Mouse (Mus musculus) MEL (cell line): Measurements from ENCODE around the gene Clic1. TPM values are rescaled to one million over a fixed set of nuclear protein-coding genes. Genes with fewer than 3 reads are reported as not detected.

ENCODE experiments used
- DNase-seq: peaks from one replicate; pipeline ENCODE4 v3.0.0; 2011; ENCODE audit warnings: low read depth, low spot score
- H3K27ac ChIP-seq: 2 replicates; pipeline ENCODE4 v1.5.1; 2012; ENCODE audit warnings: low read depth, mild to moderate bottlenecking, control low read depth, low read length, moderate library complexity; ENCODE audit not compliant: control insufficient read depth
- H3K27me3 ChIP-seq, 2 experiments: fragments of 150-350 bp in 1 of 2; sonication (generic) in 1 of 2; 2 replicates each; pipeline ENCODE4 v1.6.1; 2012; ENCODE audit warnings: low read length in 2 of 2, mild to moderate bottlenecking in 2 of 2, improper control_type of control experiment in 1 of 2, moderate library complexity in 1 of 2; ENCODE audit not compliant: insufficient read depth in 2 of 2, control insufficient read depth in 1 of 2
- H3K36me3 ChIP-seq, 2 experiments: 2 replicates each; pipeline ENCODE4 v1.6.1; 2012 to 2014; ENCODE audit warnings: low read length in 2 of 2, improper control_type of control experiment in 1 of 2, inconsistent platforms in 1 of 2, mild to moderate bottlenecking in 1 of 2; ENCODE audit not compliant: insufficient read depth in 2 of 2, control insufficient read depth in 1 of 2
- H3K4me1 ChIP-seq, 2 experiments: fragments of 150-350 bp in 1 of 2; sonication (generic) in 1 of 2; 2 replicates each; pipeline ENCODE4 v1.6.1; 2012; ENCODE audit warnings: low read length in 2 of 2, improper control_type of control experiment in 1 of 2, mild to moderate bottlenecking in 1 of 2; ENCODE audit not compliant: insufficient read depth in 2 of 2, control insufficient read depth in 1 of 2
- H3K4me3 ChIP-seq, 2 experiments: fragments of 150-350 bp in 1 of 2; sonication (generic) in 1 of 2; 2 replicates each; pipeline ENCODE4 v1.5.1; 2012; ENCODE audit warnings: low read depth in 2 of 2, low read length in 2 of 2, mild to moderate bottlenecking in 2 of 2, moderate library complexity in 2 of 2, control low read depth in 1 of 2, improper control_type of control experiment in 1 of 2; ENCODE audit not compliant: control insufficient read depth in 1 of 2, insufficient read depth in 1 of 2
- H3K79me2 ChIP-seq: 2 replicates; pipeline ENCODE4 v1.6.1; 2012; ENCODE audit warnings: mild to moderate bottlenecking, low read length, moderate library complexity; ENCODE audit not compliant: control insufficient read depth, poor library complexity, insufficient read depth
- H3K9ac ChIP-seq: 2 replicates; pipeline ENCODE4 v1.6.1; 2012; ENCODE audit warnings: low read depth, mild to moderate bottlenecking, control low read depth, low read length, moderate library complexity; ENCODE audit not compliant: control insufficient read depth, poor library complexity, severe bottlenecking
- H3K9me3 ChIP-seq: fragments of 150-350 bp; sonication (generic); replicated peaks from 2 replicates; pipeline ENCODE4 v1.6.1; 2012; ENCODE audit warnings: mild to moderate bottlenecking, low read length, improper control_type of control experiment, moderate library complexity; ENCODE audit not compliant: insufficient read depth
- BHLHE40 ChIP-seq: IDR thresholded peaks from 2 replicates; pipeline ENCODE4 v1.6.1; 2012; ENCODE audit warnings: low read depth, mild to moderate bottlenecking, inconsistent platforms, low read length, improper control_type of control experiment, borderline replicate concordance
- CHD2 ChIP-seq: IDR thresholded peaks from 2 replicates; pipeline ENCODE4 v1.6.1; 2011; ENCODE audit warnings: low read length, improper control_type of control experiment
- E2F4 ChIP-seq: IDR thresholded peaks from 2 replicates; pipeline ENCODE4 v1.6.1; 2011; ENCODE audit warnings: low read depth, low read length, improper control_type of control experiment, borderline replicate concordance
- EP300 ChIP-seq, 2 experiments: IDR thresholded peaks; 2 replicates each; pipeline ENCODE4 v1.6.1; 2011; ENCODE audit warnings: improper control_type of control experiment in 2 of 2, low read length in 2 of 2, low read depth in 1 of 2, mild to moderate bottlenecking in 1 of 2
- ETS1 ChIP-seq: IDR thresholded peaks from 2 replicates; pipeline ENCODE4 v1.6.1; 2012; ENCODE audit warnings: low read depth, mild to moderate bottlenecking, inconsistent platforms, low read length, improper control_type of control experiment, moderate library complexity
- GABPA ChIP-seq: IDR thresholded peaks from 2 replicates; pipeline ENCODE4 v1.6.1; 2012; ENCODE audit warnings: low read depth, mild to moderate bottlenecking, inconsistent platforms, low read length, improper control_type of control experiment, moderate library complexity
- GATA1 ChIP-seq: IDR thresholded peaks from 2 replicates; pipeline ENCODE4 v1.6.1; 2011; ENCODE audit warnings: low read depth, low read length, improper control_type of control experiment
- HCFC1 ChIP-seq: IDR thresholded peaks from 2 replicates; pipeline ENCODE4 v1.6.1; 2012; ENCODE audit warnings: low read depth, mild to moderate bottlenecking, inconsistent platforms, low read length, improper control_type of control experiment, moderate library complexity
- JUND ChIP-seq: IDR thresholded peaks from 2 replicates; pipeline ENCODE4 v1.6.1; 2011; ENCODE audit warnings: low read depth, mild to moderate bottlenecking, improper control_type of control experiment, low read length
- MAX ChIP-seq: IDR thresholded peaks from 2 replicates; pipeline ENCODE4 v1.6.1; 2011; ENCODE audit warnings: low read length, improper control_type of control experiment
- MEF2A ChIP-seq: IDR thresholded peaks from 2 replicates; pipeline ENCODE4 v1.6.1; 2014; ENCODE audit warnings: low read depth, mild to moderate bottlenecking, inconsistent platforms, low read length, improper control_type of control experiment; ENCODE audit not compliant: poor library complexity, insufficient replicate concordance, severe bottlenecking; ENCODE audit errors: extremely low read depth
- MXI1 ChIP-seq: IDR thresholded peaks from 2 replicates; pipeline ENCODE4 v1.6.1; 2011; ENCODE audit warnings: mild to moderate bottlenecking, low read depth, low read length, improper control_type of control experiment
- MYB ChIP-seq: IDR thresholded peaks from 2 replicates; pipeline ENCODE4 v1.6.1; 2011; ENCODE audit warnings: mild to moderate bottlenecking, low read depth, low read length, improper control_type of control experiment
- MYC ChIP-seq: IDR thresholded peaks from 2 replicates; pipeline ENCODE4 v1.6.1; 2011; ENCODE audit warnings: low read depth, mild to moderate bottlenecking, low read length, improper control_type of control experiment, moderate library complexity
- NRF1 ChIP-seq: IDR thresholded peaks from 2 replicates; pipeline ENCODE4 v1.6.1; 2014; ENCODE audit warnings: low read depth, mild to moderate bottlenecking, inconsistent platforms, low read length, improper control_type of control experiment, moderate library complexity; ENCODE audit not compliant: poor library complexity, insufficient read depth, severe bottlenecking
- POLR2A ChIP-seq, 2 experiments: IDR thresholded peaks; 2 replicates each; pipeline ENCODE4 v1.6.1; 2011 to 2012; ENCODE audit warnings: low read length in 2 of 2, mild to moderate bottlenecking in 2 of 2, control low read depth in 1 of 2, improper control_type of control experiment in 1 of 2, low read depth in 1 of 2, moderate library complexity in 1 of 2; ENCODE audit not compliant: control insufficient read depth in 1 of 2, insufficient read depth in 1 of 2, poor library complexity in 1 of 2
- POLR2AphosphoS2 ChIP-seq: IDR thresholded peaks from 2 replicates; pipeline ENCODE4 v1.6.1; 2011; ENCODE audit warnings: low read length, improper control_type of control experiment
- POLR2AphosphoS5 ChIP-seq: IDR thresholded peaks from 2 replicates; pipeline ENCODE4 v1.6.1; 2012; ENCODE audit warnings: low read depth, borderline replicate concordance, mild to moderate bottlenecking, inconsistent platforms, low read length, moderate library complexity, mixed read lengths
- RAD21 ChIP-seq: IDR thresholded peaks from 2 replicates; pipeline ENCODE4 v1.6.1; 2011; ENCODE audit warnings: mild to moderate bottlenecking, low read depth, low read length, improper control_type of control experiment
- RCOR1 ChIP-seq: IDR thresholded peaks from 2 replicates; pipeline ENCODE4 v1.6.1; 2012; ENCODE audit warnings: low read depth, mild to moderate bottlenecking, inconsistent platforms, low read length, improper control_type of control experiment
- SIN3A ChIP-seq: IDR thresholded peaks from 2 replicates; pipeline ENCODE4 v1.6.1; 2012; ENCODE audit warnings: low read length, improper control_type of control experiment, inconsistent platforms
- SMC3 ChIP-seq: IDR thresholded peaks from 2 replicates; pipeline ENCODE4 v1.6.1; 2011; ENCODE audit warnings: low read depth, low read length, improper control_type of control experiment
- TAL1 ChIP-seq: IDR thresholded peaks from 2 replicates; pipeline ENCODE4 v1.6.1; 2012; ENCODE audit warnings: mild to moderate bottlenecking, inconsistent platforms, low read length, moderate library complexity, mixed read lengths
- TBP ChIP-seq: IDR thresholded peaks from 2 replicates; pipeline ENCODE4 v1.8.0; 2011; ENCODE audit warnings: low read depth, low read length, improper control_type of control experiment
- TCF12 ChIP-seq: IDR thresholded peaks from 2 replicates; pipeline ENCODE4 v1.6.1; 2014; ENCODE audit warnings: low read depth, mild to moderate bottlenecking, inconsistent platforms, low read length, improper control_type of control experiment, moderate library complexity
- UBTF ChIP-seq: IDR thresholded peaks from 2 replicates; pipeline ENCODE4 v1.6.1; 2012; ENCODE audit warnings: low read depth, mild to moderate bottlenecking, inconsistent platforms, low read length, improper control_type of control experiment, moderate library complexity, borderline replicate concordance; ENCODE audit not compliant: insufficient read depth
- USF1 ChIP-seq: IDR thresholded peaks from 2 replicates; pipeline ENCODE4 v1.6.1; 2014; ENCODE audit warnings: low read depth, mild to moderate bottlenecking, inconsistent platforms, low read length, improper control_type of control experiment, moderate library complexity
- USF2 ChIP-seq, 2 experiments: IDR thresholded peaks; 2 replicates each; pipeline ENCODE4 v1.6.1; 2011 to 2012; ENCODE audit warnings: improper control_type of control experiment in 2 of 2, low read length in 2 of 2, borderline replicate concordance in 1 of 2, inconsistent platforms in 1 of 2, low read depth in 1 of 2, mild to moderate bottlenecking in 1 of 2; ENCODE audit not compliant: insufficient read depth in 1 of 2
- ZMIZ1 ChIP-seq: IDR thresholded peaks from 2 replicates; pipeline ENCODE4 v1.6.1; 2012; ENCODE audit warnings: low read depth, mild to moderate bottlenecking, inconsistent platforms, low read length, improper control_type of control experiment, moderate library complexity
- ZNF384 ChIP-seq: IDR thresholded peaks from 2 replicates; pipeline ENCODE4 v1.6.1; 2012; ENCODE audit warnings: low read depth, mild to moderate bottlenecking, inconsistent platforms, low read length, improper control_type of control experiment
- polyA plus RNA-seq, 2 experiments: library from polyadenylated mRNA; stranded (reverse) in 1 of 2; unstranded in 1 of 2; fragments of >175 nt in 1 of 2; fragments of >200 nt in 1 of 2; gene quantifications; 2 replicates each; pipeline versions ENCODE4 v1.2.1 to v1.2.4; 2012; ENCODE audit warnings: low replicate concordance in 2 of 2, low read depth in 1 of 2; ENCODE audit not compliant: insufficient read length in 2 of 2, insufficient read depth in 1 of 2, missing spikeins in 1 of 2
- total RNA-seq: library from RNA; depleted of rRNA; stranded (reverse); fragments of 300-350 nt; gene quantifications from 2 replicates; pipeline ENCODE4 v1.2.3, GENCODE M21; 2012

Clic1 gene
- total and polyA plus RNA-seq, 3 experiments = 309 to 335 (median 333) TPM

DNA sequence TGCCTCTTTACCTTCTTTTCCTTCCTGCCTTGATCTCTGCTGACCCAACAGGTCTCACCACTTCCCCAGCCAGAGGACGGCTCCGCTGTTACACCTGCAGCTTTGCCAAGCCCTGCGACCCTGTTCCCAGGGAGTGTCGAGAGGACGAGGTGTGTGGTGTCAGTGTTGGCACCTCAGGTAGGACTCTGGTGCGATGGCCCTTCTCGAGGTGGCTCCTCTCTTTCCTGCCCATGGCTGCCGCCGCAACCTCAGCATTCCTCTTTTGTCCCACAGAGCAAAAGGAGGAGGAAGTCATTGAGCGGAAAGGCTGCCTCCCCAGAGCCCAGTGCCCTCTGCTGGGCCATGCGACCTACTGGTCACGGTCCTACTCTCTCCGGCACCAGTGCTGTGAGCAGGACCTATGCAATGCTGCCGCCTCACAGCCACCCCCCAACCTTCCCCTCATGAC, 28.0 kb downstream of the Clic1 start, which contains the start of gene Ly6g6d:
Gene Ly6g6d, minus strand, starts transcription at position 280 of the 448 bp plus-strand sequence.
- no peak for DNase-seq
- Histone ChIP-seq H3K36me3 (peaks cover 0 to 24% of the 10 kb centered on the region in 2 experiments; a peak in 2 of 4 replicates), H3K4me1 (peaks cover 17 to 29% of the 10 kb centered on the region in 2 experiments), H3K9ac (peak within 1 kb of the TSS; percentile 50), H3K27ac (peak within 1 kb of the TSS; percentile 95), H3K9me3 (no peaks in the 10 kb centered on the region), H3K79me2 (no peaks in the 10 kb centered on the region), H3K4me3 (no peak within 1 kb of the TSS), H3K27me3 (no peaks in the 10 kb centered on the region)
- TF ChIP-seq RCOR1 (no peak), RAD21 (no peak), POLR2AphosphoS5 (no peak), ETS1 (no peak), GATA1 (no peak)

DNA sequence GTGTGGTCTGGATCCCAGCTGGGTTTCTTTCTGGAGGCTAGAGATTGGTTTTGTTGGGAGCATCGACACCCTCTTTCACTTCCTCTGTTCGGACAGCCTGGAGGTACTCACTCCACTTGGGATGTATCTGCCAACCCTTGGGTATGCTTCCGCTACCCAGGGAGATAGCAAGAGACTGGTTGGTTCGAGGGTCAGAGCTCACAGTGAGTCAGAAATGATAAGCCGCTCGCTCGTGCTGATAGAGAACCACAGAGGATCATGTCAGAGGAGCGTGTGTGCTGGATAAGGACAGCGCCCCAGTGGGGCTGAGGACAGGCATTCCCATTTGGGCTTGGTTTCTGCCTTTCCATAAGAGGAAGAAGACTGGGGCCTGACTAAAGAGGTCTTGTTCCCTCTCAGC, 30.0 kb downstream of the Clic1 start:
- Histone ChIP-seq H3K4me1 (peaks cover 20 to 47% of the 10 kb centered on the region in 2 experiments), H3K9ac (peak overlapping the region; percentile 50), H3K36me3 (peaks cover 0 to 35% of the 10 kb centered on the region in 2 experiments; a peak in 2 of 4 replicates), H3K4me3 (peak overlapping the region in 1 of 2 experiments; percentile 3; a peak in 1 of 4 replicates), H3K79me2 (no peaks in the 10 kb centered on the region), H3K27ac (peak overlapping the region; percentile 95), H3K9me3 (no peaks in the 10 kb centered on the region), H3K27me3 (no peaks in the 10 kb centered on the region)
- DNase-seq = peak; percentile 95
- TF ChIP-seq RCOR1 (peak; percentile 86), E2F4 (no peak), USF1 (no peak), CHD2 (no peak), TCF12 (peak; percentile 96), MEF2A (no peak), SIN3A (peak; percentile 96), EP300 (IDR thresholded peaks at IDR 0.05; ENCODE audit: low read depth in 1 of 2, low read length in 2 of 2) (peak; percentile 96 to 97), GABPA (no peak), SMC3 (no peak), NRF1 (no peak), USF2 (IDR thresholded peaks at IDR 0.05; ENCODE audit: borderline replicate concordance in 1 of 2, insufficient read depth in 1 of 2, low read depth in 1 of 2, low read length in 2 of 2) (no peak), TBP (peak; percentile 75), BHLHE40 (peak; percentile 92), MYB (peak; percentile 45), TAL1 (peak; percentile 90), JUND (peak; percentile 83), MAX (peak; percentile 70), POLR2A (IDR thresholded peaks at IDR 0.05; ENCODE audit: control insufficient read depth in 1 of 2, insufficient read depth in 1 of 2, low read depth in 1 of 2, low read length in 2 of 2, poor library complexity in 1 of 2) (peak in 1 of 2 experiments; percentile 66; a peak in 2 of 4 replicates), ZNF384 (peak; percentile 27; the same call in 1 of the 2 replicates), POLR2AphosphoS2 (no peak), MXI1 (peak; percentile 65), HCFC1 (peak; percentile 57), UBTF (0 out of 2 replicates have a peak, but pooled peaks have one; percentile 51), ETS1 (peak; percentile 95), MYC (peak; percentile 81; the same call in 1 of the 2 replicates), ZMIZ1 (no peak; the same call in 1 of the 2 replicates), GATA1 (peak; percentile 99)
